Mouse (Mus musculus): Measurements from ENCODE around the gene Hoxb7.

DNA sequence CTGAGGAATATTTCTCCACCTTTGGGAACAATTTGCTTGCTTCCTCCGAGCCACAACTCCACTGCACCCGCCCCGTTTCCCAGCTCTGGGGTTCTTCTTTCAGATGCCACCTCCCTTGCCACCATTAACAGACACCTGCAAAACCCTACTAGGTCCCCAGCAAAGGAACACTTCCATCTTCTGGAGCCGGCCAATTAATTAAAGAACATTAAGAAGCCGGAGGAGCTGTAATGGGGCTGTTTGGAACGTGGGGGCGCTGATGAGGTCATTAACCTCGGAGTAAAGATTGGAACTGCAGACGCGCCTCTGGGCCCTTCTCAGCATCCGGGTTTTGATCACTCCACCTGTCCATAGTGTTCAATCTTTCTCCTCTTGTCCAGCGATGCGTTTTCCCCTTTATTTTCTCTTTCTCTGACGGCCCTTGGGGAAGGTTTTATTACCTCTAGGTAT is 30.4 kb upstream of the Hoxb7 start:
- TF ChIP-seq POLR2A (IDR thresholded peaks at IDR 0.05; ENCODE audit: low read depth, low read length) (no peak), CTCF (conservative IDR thresholded peaks at IDR 0.05; ENCODE audit: insufficient read depth, insufficient read length, low read depth, low read length) (no peak)
